Mouse (Mus musculus) cerebellum, adult 11 months (tissue): ENCODE results near the gene Clstn1.

ENCODE experiments used
- DNase-seq: peaks from one replicate; pipeline ENCODE4 v3.0.0; 2022

The Clstn1 gene

GRCm38 (mm10) chr4:149586044-149586782, at the start of gene Clstn1:
Gene Clstn1, plus strand, starts transcription at chr4:149586468.
- peak; percentile 77 for DNase-seq

GRCm38 (mm10) chr4:149539441-149539840, 46.8 kb upstream of the Clstn1 start:
- DNase-seq = no peak

GRCm38 (mm10) chr4:149541935-149542334, 44.3 kb upstream of the Clstn1 start:
- DNase-seq = no peak

GRCm38 (mm10) chr4:149542431-149542830, 43.8 kb upstream of the Clstn1 start:
- DNase-seq = no peak

GRCm38 (mm10) chr4:149542927-149543553, 43.2 kb upstream of the Clstn1 start:
- peak; percentile 81 for DNase-seq

GRCm38 (mm10) chr4:149544892-149545291, 41.4 kb upstream of the Clstn1 start:
- no peak for DNase-seq

- DNase-seq = no peak
Observed at GRCm38 (mm10) chr4:149546797-149547444, 39.3 kb upstream of the Clstn1 start.

GRCm38 (mm10) chr4:149547523-149547922, 38.7 kb upstream of the Clstn1 start:
- DNase-seq = no peak

- DNase-seq = peak; percentile 87
Observed at GRCm38 (mm10) chr4:149549221-149549925, 36.9 kb upstream of the Clstn1 start.

GRCm38 (mm10) chr4:149550866-149551265, 35.4 kb upstream of the Clstn1 start:
- no peak for DNase-seq

GRCm38 (mm10) chr4:149551696-149552095, 34.6 kb upstream of the Clstn1 start:
- DNase-seq = no peak

GRCm38 (mm10) chr4:149553834-149554233, 32.4 kb upstream of the Clstn1 start:
- no peak for DNase-seq

GRCm38 (mm10) chr4:149556111-149556510, 30.2 kb upstream of the Clstn1 start:
- DNase-seq = no peak

- no peak for DNase-seq
Observed at GRCm38 (mm10) chr4:149557905-149558304, 28.4 kb upstream of the Clstn1 start.

- no peak for DNase-seq
Observed at GRCm38 (mm10) chr4:149558389-149558788, 27.9 kb upstream of the Clstn1 start.

GRCm38 (mm10) chr4:149561392-149561791, 24.9 kb upstream of the Clstn1 start:
- DNase-seq = no peak

GRCm38 (mm10) chr4:149561986-149562904, 24.0 kb upstream of the Clstn1 start:
- peak; percentile 72 for DNase-seq

- DNase-seq = peak; percentile 64
Observed at GRCm38 (mm10) chr4:149562905-149563347, 23.3 kb upstream of the Clstn1 start.

GRCm38 (mm10) chr4:149563941-149564361, 22.3 kb upstream of the Clstn1 start:
- no peak for DNase-seq

- DNase-seq = peak; percentile 85
Observed at GRCm38 (mm10) chr4:149564452-149565407, 21.5 kb upstream of the Clstn1 start.
